Mouse (Mus musculus) gastrocnemius, postnatal 4 days (tissue): ENCODE data around the gene Smarca4. TPM values are rescaled to one million over a fixed set of nuclear protein-coding genes. Genes with fewer than 3 reads are reported as not detected.

Source experiments
- DNase-seq, 2 experiments: peaks; one replicate each; pipeline ENCODE4 v3.0.0; 2021 to 2022; ENCODE audit warnings: low spot score in 2 of 2, mixed read lengths in 2 of 2
- total RNA-seq, 2 experiments: library from RNA; stranded (reverse); gene quantifications; 2 replicates each; pipeline ENCODE4 v1.2.3; 2021

Gene Smarca4
- total RNA-seq, 2 experiments from 2014 or later = 65.7 to 66.7 TPM

GRCm38 (mm10) chr9:21709340-21709739 lies 93.4 kb downstream of the Smarca4 start:
- DNase-seq = no peak

- DNase-seq = no peak
These were observed 99.3 kb downstream of the Smarca4 start for GRCm38 (mm10) chr9:21715298-21715697.

GRCm38 (mm10) chr9:21717015-21717414 lies 101.0 kb downstream of the Smarca4 start:
- no peak for DNase-seq

GRCm38 (mm10) chr9:21721036-21721435 lies 105.1 kb downstream of the Smarca4 start:
- DNase-seq = no peak

GRCm38 (mm10) chr9:21723377-21724146 lies 107.6 kb downstream of the Smarca4 start, which contains the start of gene Ldlr:
Ldlr (plus strand) TSS chr9:21723483.
- DNase-seq = peak; percentile 75 to 91

GRCm38 (mm10) chr9:21724147-21724536 lies 108.2 kb downstream of the Smarca4 start:
- DNase-seq = peak; percentile 89 to 91

- DNase-seq = no peak
These were observed 109.5 kb downstream of the Smarca4 start for GRCm38 (mm10) chr9:21725224-21726121.

- DNase-seq = no peak
These were observed 110.4 kb downstream of the Smarca4 start for GRCm38 (mm10) chr9:21726218-21726975.

GRCm38 (mm10) chr9:21728261-21728832 lies 112.4 kb downstream of the Smarca4 start:
- DNase-seq = no peak

- peak in 1 of 2 experiments; percentile 13 for DNase-seq
These were observed 113.3 kb downstream of the Smarca4 start for GRCm38 (mm10) chr9:21729264-21729663.

- no peak for DNase-seq
These were observed 116.3 kb downstream of the Smarca4 start for GRCm38 (mm10) chr9:21732288-21732687.

GRCm38 (mm10) chr9:21733446-21733845 lies 117.5 kb downstream of the Smarca4 start:
- DNase-seq = no peak

GRCm38 (mm10) chr9:21733989-21734388 lies 118.0 kb downstream of the Smarca4 start:
- no peak for DNase-seq

- no peak for DNase-seq
These were observed 119.2 kb downstream of the Smarca4 start for GRCm38 (mm10) chr9:21735126-21735525.

GRCm38 (mm10) chr9:21736580-21736979 lies 120.6 kb downstream of the Smarca4 start:
- DNase-seq = no peak

- no peak for DNase-seq
These were observed 121.2 kb downstream of the Smarca4 start for GRCm38 (mm10) chr9:21737188-21737587.

GRCm38 (mm10) chr9:21738776-21739175 lies 122.8 kb downstream of the Smarca4 start:
- no peak for DNase-seq

GRCm38 (mm10) chr9:21740427-21740826 lies 124.5 kb downstream of the Smarca4 start:
- DNase-seq = no peak

GRCm38 (mm10) chr9:21741514-21741913 lies 125.5 kb downstream of the Smarca4 start:
- no peak for DNase-seq

GRCm38 (mm10) chr9:21747238-21747774 lies 131.3 kb downstream of the Smarca4 start:
- no peak for DNase-seq

GRCm38 (mm10) chr9:21748033-21748432 lies 132.1 kb downstream of the Smarca4 start:
- DNase-seq = no peak
